Mouse (Mus musculus): ENCODE results near the gene Nrn1. TPM values are rescaled to one million over a fixed set of nuclear protein-coding genes. Genes with fewer than 3 reads are reported as not detected.
A peak's percentile ranks its signal among the peaks of the same experiment; 100 is the strongest.

Gene Nrn1
- polyA plus RNA-seq, 1 experiment from 2014 or later = 64.6 TPM

DNA sequence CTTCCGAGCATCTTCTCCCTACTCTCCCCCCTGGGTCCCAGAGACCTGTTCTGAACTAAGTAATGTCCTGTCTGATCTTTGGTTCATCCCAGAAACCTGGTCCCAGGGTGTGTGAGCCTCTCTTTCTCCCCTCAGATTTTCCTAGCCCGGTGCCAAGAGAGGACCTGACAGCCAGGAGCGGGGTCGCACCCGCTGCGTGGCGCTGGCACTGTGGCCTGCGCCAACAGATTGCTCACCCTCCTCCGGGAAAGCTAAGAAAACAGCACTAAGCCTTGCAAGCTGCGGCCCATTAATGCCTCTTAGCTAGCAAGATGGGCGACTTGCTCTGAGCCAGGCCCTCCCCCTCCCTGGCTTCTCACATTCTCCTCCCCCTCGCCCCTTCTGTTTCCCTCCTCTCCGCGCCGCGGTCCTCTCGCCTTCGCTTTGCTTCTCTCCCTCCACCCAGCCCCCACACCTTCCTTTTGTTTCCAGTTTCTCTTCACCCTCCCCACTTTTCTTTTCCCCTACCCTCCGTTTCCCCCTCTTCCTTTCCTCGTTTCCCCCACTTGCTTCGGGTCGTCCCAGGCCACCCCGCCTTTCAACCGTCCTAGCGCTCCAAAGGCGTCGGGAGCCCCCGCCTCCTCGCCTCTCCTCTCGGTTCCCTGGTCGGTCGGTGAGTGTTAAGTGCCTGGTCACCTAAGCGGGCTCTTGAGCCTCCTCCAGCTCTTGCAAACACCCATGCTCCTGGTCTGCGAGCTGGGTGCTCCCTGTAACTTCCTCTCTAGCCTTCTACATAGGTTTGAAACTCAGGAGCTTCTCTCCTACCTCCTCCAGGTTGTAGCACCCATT lies 7.8 kb downstream of the Nrn1 start:
- Histone ChIP-seq H3K4me2 (replicated peaks) (peak overlapping the region; percentile 74), H3K4me3 (replicated peaks; ENCODE audit: low read length) (peak overlapping the region; percentile 46), H3K9ac (peak overlapping the region; percentile 72), H3K27ac (peak overlapping the region; percentile 96), H3K9me3 (ENCODE audit: control insufficient read depth, low read length) (no peaks in the 10 kb centered on the region), H3K4me1 (replicated peaks; ENCODE audit: control insufficient read depth, insufficient read depth, low read length) (peaks cover 11% of the 10 kb centered on the region), H3K27me3 (ENCODE audit: control insufficient read depth, insufficient read depth, low read length) (peaks cover 67% of the 10 kb centered on the region), H3K36me3 (replicated peaks; ENCODE audit: control insufficient read depth, insufficient read depth) (no peaks in the 10 kb centered on the region)
- WGBS = under 1% methylated on average over 34 of the region's 34 CpGs
- ATAC-seq (ENCODE audit: low FRiP score) (peak; percentile 59), DNase-seq (ENCODE audit: low spot score) (peak; percentile 61)

DNA sequence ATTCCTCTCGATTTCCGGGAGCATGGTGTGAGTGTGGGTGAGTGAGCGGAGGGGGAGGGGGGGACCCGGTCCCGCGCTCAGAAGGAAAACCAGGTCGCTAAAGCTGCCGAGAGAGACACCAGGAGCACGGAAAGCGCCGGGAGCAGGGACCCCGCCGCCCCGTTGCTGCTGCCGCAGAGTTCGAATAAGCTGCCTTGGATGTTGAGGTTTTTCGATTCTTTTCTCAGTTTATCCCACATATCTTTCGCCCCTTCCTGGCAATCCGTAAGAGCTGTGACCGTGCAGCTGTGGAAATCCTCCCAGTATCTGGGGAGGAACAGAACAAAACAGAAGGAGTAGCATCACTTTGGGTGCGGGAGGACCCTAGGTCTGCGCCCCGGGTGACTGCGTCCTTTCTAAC lies 8.4 kb downstream of the Nrn1 start:
- Histone ChIP-seq H3K27ac (peak overlapping the region; percentile 96), H3K4me1 (replicated peaks; ENCODE audit: control insufficient read depth, insufficient read depth, low read length) (peaks cover 11% of the 10 kb centered on the region), H3K36me3 (replicated peaks; ENCODE audit: control insufficient read depth, insufficient read depth) (no peaks in the 10 kb centered on the region), H3K4me2 (replicated peaks) (peak overlapping the region; percentile 74), H3K9me3 (ENCODE audit: control insufficient read depth, low read length) (no peaks in the 10 kb centered on the region), H3K27me3 (ENCODE audit: control insufficient read depth, insufficient read depth, low read length) (peaks cover 72% of the 10 kb centered on the region), H3K9ac (peak overlapping the region; percentile 72), H3K4me3 (replicated peaks; ENCODE audit: low read length) (peak overlapping the region; percentile 46)
- ATAC-seq (ENCODE audit: low FRiP score) (no peak), DNase-seq (ENCODE audit: low spot score) (peak; percentile 38)
- WGBS = under 1% methylated on average over 24 of the region's 24 CpGs

DNA sequence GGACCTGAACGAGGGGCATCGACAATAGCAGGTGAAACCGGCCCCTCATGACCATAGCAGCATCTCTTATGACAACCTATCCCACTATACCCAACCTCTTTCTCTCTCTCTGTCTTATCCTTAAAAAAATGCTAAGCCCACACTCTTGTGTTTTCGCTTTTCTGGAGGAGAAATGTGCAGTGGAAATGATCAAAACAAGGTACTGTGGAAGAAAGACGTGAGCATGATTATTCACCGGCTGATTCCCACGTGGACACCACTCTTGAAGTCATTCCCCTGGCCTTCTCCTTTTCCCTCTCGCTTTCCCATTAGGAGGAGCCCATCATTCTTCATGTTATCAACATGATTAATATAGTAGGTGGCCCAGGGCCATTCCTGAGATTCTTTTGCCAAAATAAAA lies 9.1 kb downstream of the Nrn1 start:
- Histone ChIP-seq H3K9ac (peak overlapping the region; percentile 72), H3K27me3 (ENCODE audit: control insufficient read depth, insufficient read depth, low read length) (peaks cover 68% of the 10 kb centered on the region), H3K4me3 (replicated peaks; ENCODE audit: low read length) (peak overlapping the region; percentile 46), H3K9me3 (ENCODE audit: control insufficient read depth, low read length) (no peaks in the 10 kb centered on the region), H3K4me2 (replicated peaks) (peak overlapping the region; percentile 74), H3K27ac (peak overlapping the region; percentile 96), H3K36me3 (replicated peaks; ENCODE audit: control insufficient read depth, insufficient read depth) (no peaks in the 10 kb centered on the region), H3K4me1 (replicated peaks; ENCODE audit: control insufficient read depth, insufficient read depth, low read length) (peaks cover 11% of the 10 kb centered on the region)
- ATAC-seq (ENCODE audit: low FRiP score) (no peak), DNase-seq (ENCODE audit: low spot score) (peak; percentile 29)
- 0% methylated on average over 8 of the region's 8 CpGs for WGBS

DNA sequence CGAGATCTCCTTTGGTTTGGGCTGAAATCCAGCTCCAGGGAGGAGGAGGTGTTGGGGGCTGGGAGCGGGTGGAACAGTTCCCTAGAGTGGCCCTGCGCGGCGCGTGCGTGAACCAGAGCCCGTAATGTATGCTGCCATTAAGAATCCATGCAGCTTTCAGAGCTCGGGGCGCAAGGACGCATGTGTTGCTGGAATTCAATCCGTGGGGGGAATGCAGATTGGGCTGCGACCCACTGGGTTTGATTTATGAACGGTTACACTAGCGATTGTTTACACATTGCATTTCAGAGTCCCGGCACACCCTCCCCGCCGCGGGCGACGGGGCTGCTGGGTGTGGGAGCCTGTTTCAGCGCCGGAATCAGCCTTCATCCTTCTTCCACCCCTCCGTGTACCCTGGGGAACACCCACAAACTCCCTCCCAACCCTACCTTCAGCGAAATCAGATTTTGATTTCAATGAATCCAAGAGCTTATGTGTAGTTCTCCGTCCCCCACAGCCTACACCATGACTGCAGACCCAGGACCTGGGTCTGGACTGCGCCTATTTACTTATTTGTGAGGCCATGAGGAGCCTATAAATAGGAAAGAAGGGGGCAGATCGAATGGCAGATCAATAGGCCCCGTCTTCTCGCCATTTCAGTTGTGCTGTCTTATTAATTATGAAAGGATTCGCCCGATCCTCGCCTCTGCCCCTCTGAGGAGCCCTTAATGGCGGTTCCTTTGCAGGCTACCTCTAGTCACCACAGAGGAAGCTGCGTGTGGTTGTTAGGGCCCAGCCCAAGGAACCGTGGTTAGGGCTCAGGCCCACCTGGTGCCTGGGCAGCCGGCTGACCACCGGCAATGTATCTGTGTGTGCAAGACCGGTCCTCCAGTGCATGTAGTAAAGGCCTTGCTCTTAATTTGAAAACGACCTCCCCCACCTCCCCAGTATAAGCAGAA lies 10.1 kb downstream of the Nrn1 start:
- Histone ChIP-seq H3K27ac (peak overlapping the region; percentile 96), H3K36me3 (replicated peaks; ENCODE audit: control insufficient read depth, insufficient read depth) (no peaks in the 10 kb centered on the region), H3K4me2 (replicated peaks) (peak overlapping the region; percentile 48), H3K27me3 (ENCODE audit: control insufficient read depth, insufficient read depth, low read length) (peaks cover 64% of the 10 kb centered on the region), H3K9ac (peak overlapping the region; percentile 47), H3K9me3 (ENCODE audit: control insufficient read depth, low read length) (no peaks in the 10 kb centered on the region), H3K4me3 (replicated peaks; ENCODE audit: low read length) (peak overlapping the region; percentile 22), H3K4me1 (replicated peaks; ENCODE audit: control insufficient read depth, insufficient read depth, low read length) (peaks cover 11% of the 10 kb centered on the region)
- 1% methylated on average over 40 of the region's 40 CpGs for WGBS
- DNase-seq (ENCODE audit: low spot score) (peak; percentile 79), ATAC-seq (ENCODE audit: low FRiP score) (peak; percentile 82)

DNA sequence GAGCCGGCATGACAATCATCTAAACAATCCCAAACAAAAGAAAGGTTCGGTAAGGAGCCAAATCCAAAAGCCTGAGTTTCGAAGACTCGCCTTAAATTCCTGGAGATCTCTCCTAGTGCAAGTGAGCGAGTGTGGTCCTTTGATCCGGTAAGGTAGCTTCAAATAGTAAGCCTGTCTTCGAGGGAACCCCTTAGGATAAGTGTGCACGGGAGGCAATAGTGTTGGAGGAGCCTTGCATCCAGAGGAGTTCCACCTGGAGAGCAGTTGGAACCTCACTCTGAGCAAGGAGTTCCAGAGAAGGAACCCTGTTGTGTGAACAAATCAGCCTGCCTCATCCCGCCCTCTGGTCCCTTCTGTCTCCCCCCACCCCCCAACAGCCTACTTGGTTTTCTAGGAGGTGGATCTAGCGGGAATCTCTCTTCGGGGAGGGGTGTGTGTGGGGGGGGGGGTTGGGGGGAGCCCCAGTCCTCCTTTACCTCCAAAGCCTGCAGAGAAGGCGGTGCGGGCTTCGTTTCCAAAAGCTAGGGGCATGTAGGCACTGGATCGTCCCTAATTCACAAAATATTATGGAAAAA lies 11.1 kb downstream of the Nrn1 start:
- 3% methylated on average over 15 of the region's 15 CpGs for WGBS
- ATAC-seq (ENCODE audit: low FRiP score) (no peak), DNase-seq (ENCODE audit: low spot score) (no peak)
- H3K27ac ChIP-seq = peak overlapping the region; percentile 96
- H3K9me3 ChIP-seq (ENCODE audit: control insufficient read depth, low read length) = no peaks in the 10 kb centered on the region
- H3K27me3 ChIP-seq (ENCODE audit: control insufficient read depth, insufficient read depth, low read length) = peaks cover 54% of the 10 kb centered on the region
- H3K4me1 ChIP-seq (replicated peaks; ENCODE audit: control insufficient read depth, insufficient read depth, low read length) = peaks cover 11% of the 10 kb centered on the region
- 0 out of 2 replicates have a peak overlapping the region, but pooled peaks have one; percentile 47 for H3K9ac ChIP-seq
- no peak overlapping the region; the same call in 1 of the 2 replicates for H3K4me3 ChIP-seq (replicated peaks; ENCODE audit: low read length)
- H3K4me2 ChIP-seq (replicated peaks) = peak overlapping the region; percentile 48
- no peaks in the 10 kb centered on the region for H3K36me3 ChIP-seq (replicated peaks; ENCODE audit: control insufficient read depth, insufficient read depth)

DNA sequence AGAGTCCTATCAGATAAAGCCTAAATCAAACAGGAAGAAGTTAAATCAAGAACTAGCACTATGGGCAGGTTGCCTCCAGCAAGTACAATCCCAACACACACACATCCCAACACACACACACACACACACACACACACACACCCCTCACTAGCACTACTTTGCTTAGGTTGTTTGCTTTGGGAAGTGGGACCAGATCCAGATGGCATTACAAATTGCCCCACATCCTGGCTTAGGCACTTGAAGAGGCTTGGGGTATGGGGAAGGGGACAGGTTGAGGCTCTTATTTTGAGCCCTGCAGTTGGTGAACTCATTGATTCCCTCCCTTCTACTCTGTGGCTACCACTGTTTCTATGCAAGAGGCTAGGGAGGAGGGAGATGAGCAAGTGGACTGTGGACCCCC lies 12.6 kb downstream of the Nrn1 start:
- Histone ChIP-seq H3K4me3 (replicated peaks; ENCODE audit: low read length) (no peak overlapping the region), H3K27ac (no peak overlapping the region), H3K4me2 (replicated peaks) (no peak overlapping the region), H3K9me3 (ENCODE audit: control insufficient read depth, low read length) (no peaks in the 10 kb centered on the region), H3K27me3 (ENCODE audit: control insufficient read depth, insufficient read depth, low read length) (peaks cover 47% of the 10 kb centered on the region), H3K36me3 (replicated peaks; ENCODE audit: control insufficient read depth, insufficient read depth) (no peaks in the 10 kb centered on the region), H3K4me1 (replicated peaks; ENCODE audit: control insufficient read depth, insufficient read depth, low read length) (peaks cover 11% of the 10 kb centered on the region), H3K9ac (no peak overlapping the region)
- ATAC-seq (ENCODE audit: low FRiP score) (no peak), DNase-seq (ENCODE audit: low spot score) (no peak)

DNA sequence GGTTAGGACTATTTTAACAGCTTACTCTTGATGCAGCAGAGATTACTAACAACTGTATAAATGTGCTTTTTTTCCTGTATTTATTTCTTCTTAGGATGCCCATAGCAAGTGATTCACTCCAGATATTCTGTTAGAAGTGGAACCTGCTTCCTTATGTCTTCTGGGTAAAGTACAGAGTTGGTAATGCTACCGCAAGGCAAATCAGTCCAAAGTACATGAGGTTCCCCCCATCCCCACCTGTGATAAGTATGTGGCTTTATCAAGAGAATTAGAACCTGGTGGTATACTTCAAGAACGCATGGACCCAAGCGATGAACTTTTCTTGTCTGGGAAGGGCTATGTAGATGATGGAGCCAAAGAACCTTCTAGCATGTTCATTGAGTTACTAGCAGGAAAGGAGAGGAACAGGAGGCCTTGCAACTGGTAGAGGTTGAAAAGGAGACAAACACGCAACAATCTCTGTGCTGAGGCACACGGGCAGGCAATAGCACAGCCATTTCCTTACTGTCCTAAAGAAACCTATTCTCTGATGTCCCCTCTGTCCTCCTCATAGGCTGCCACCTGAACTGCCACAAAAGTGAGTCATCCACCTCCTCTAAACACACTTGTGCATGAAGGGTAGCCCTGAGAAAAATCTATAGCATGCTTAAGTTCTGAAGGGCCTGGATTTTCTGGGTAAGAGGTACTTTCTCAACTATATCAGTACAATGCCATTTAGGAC lies 14.5 kb downstream of the Nrn1 start:
- 97% methylated on average over 5 of the region's 5 CpGs for WGBS

DNA sequence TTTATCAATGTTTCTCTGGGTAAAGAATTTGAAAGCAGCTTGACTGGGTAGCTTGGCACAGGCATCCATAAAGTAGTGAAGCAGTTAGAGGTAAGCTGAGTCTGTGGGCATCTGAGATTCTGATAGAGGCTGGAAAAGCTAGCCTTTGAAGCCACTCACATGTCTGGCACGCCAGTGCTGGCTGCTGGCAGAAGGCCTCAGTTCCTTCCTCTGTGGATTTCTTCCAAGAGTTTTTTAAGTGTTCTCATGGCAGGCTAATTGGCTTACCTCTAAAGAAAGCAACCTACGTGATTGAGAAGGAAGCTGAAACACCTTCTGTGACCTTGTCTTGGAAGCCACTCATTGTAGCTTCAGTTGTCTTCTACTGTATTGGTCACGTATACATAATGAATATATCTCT lies 17.6 kb downstream of the Nrn1 start:
- H3K27ac ChIP-seq = no peak overlapping the region
- 75% methylated on average over 3 of the region's 3 CpGs for WGBS
- H3K9me3 ChIP-seq (ENCODE audit: control insufficient read depth, low read length) = no peaks in the 10 kb centered on the region
- ATAC-seq (ENCODE audit: low FRiP score) (no peak), DNase-seq (ENCODE audit: low spot score) (no peak)
- no peak overlapping the region for H3K4me3 ChIP-seq (replicated peaks; ENCODE audit: low read length)
- no peaks in the 10 kb centered on the region for H3K4me1 ChIP-seq (replicated peaks; ENCODE audit: control insufficient read depth, insufficient read depth, low read length)
- H3K27me3 ChIP-seq (ENCODE audit: control insufficient read depth, insufficient read depth, low read length) = peaks cover 17% of the 10 kb centered on the region
- H3K36me3 ChIP-seq (replicated peaks; ENCODE audit: control insufficient read depth, insufficient read depth) = no peaks in the 10 kb centered on the region
- H3K9ac ChIP-seq = no peak overlapping the region
- no peak overlapping the region for H3K4me2 ChIP-seq (replicated peaks)

More for the DNA sequence above, 14.5 kb downstream of the Nrn1 start:
- H3K27me3 ChIP-seq (ENCODE audit: control insufficient read depth, insufficient read depth, low read length) = peaks cover 39% of the 10 kb centered on the region
- no peak overlapping the region for H3K9ac ChIP-seq
- peaks cover 11% of the 10 kb centered on the region for H3K4me1 ChIP-seq (replicated peaks; ENCODE audit: control insufficient read depth, insufficient read depth, low read length)
- H3K4me3 ChIP-seq (replicated peaks; ENCODE audit: low read length) = no peak overlapping the region
- H3K4me2 ChIP-seq (replicated peaks) = no peak overlapping the region
- H3K36me3 ChIP-seq (replicated peaks; ENCODE audit: control insufficient read depth, insufficient read depth) = no peaks in the 10 kb centered on the region
- no peak for DNase-seq (ENCODE audit: low spot score)
- ATAC-seq (ENCODE audit: low FRiP score) = no peak
- no peak overlapping the region for H3K27ac ChIP-seq
- H3K9me3 ChIP-seq (ENCODE audit: control insufficient read depth, low read length) = no peaks in the 10 kb centered on the region
